Mouse (Mus musculus): ENCODE measurements at regions not wholly inside any gene's neighbourhood (a gene's known extent, or its start where the extent isn't known, plus 50 kb on each side); places are given as distances from the start of the nearest gene placed in this dataset.

DNA sequence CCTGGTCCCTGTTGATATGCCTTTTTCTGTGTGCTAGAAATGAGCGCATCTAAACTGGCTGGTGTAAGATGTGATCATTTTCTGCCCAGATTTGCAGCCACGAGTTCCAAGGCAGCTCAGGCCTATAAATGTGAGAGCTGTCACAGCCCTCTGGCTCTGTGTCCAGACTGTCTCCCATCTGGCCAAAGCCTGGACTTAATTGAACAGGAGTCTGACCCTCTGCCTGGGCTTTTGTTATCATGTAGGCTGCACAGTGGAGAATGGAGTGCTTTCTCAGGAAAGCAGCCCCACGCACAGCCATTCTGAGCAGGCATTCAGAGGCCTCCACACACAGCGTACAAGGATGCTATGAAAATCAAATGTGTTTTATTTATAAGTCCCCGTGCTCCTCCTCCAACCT is 141.9 kb upstream of the Tbc1d5 start:
- TF ChIP-seq GATA1 (IDR thresholded peaks at IDR 0.05; ENCODE audit: borderline replicate concordance, low read length) (no peak), FLI1 (IDR thresholded peaks at IDR 0.05; ENCODE audit: low read length) (no peak)

Measured in megakaryocyte, embryonic 14.5 days (primary cell).